Mouse (Mus musculus) stomach, embryonic 16.5 days (tissue): ENCODE data around the gene Arl8a. TPM values are rescaled to one million over a fixed set of nuclear protein-coding genes. Genes with fewer than 3 reads are reported as not detected.
A peak's percentile ranks its signal among the peaks of the same experiment; 100 is the strongest.

Experiments used
- ATAC-seq: fragments of 200-750 bp; cut with Nextera tagmentation; 2 replicates; pipeline ENCODE4 v1.8.0; 2017; ENCODE audit warnings: moderate number of reproducible peaks, moderate TSS enrichment; ENCODE audit not compliant: insufficient read depth, low FRiP score
- H3K27ac ChIP-seq: fragments of 300-500 bp; sonication (generic); 2 replicates; pipeline ENCODE4 v1.5.1; 2014; ENCODE audit warnings: low read length
- H3K27me3 ChIP-seq: fragments of 300-500 bp; sonication (generic); 2 replicates; pipeline ENCODE4 v1.6.1; 2014; ENCODE audit warnings: low read length, control low read depth, mixed read lengths; ENCODE audit not compliant: control insufficient read depth, insufficient read depth
- H3K36me3 ChIP-seq: fragments of 300-500 bp; sonication (generic); 2 replicates; pipeline ENCODE4 v1.6.1; 2014; ENCODE audit warnings: low read length; ENCODE audit not compliant: control insufficient read depth, insufficient read depth
- H3K4me1 ChIP-seq: fragments of 300-500 bp; sonication (generic); 2 replicates; pipeline ENCODE4 v1.6.1; 2014; ENCODE audit warnings: low read length, control low read depth, mixed read lengths; ENCODE audit not compliant: control insufficient read depth, insufficient read depth
- H3K4me2 ChIP-seq: fragments of 300-500 bp; sonication (generic); 2 replicates; pipeline ENCODE4 v1.6.1; 2014; ENCODE audit warnings: low read depth, low read length, mixed read lengths
- H3K4me3 ChIP-seq: fragments of 300-500 bp; sonication (generic); replicated peaks from 2 replicates; pipeline ENCODE4 v1.5.1; 2014; ENCODE audit warnings: mild to moderate bottlenecking, low read length
- H3K9ac ChIP-seq: fragments of 300-500 bp; sonication (generic); 2 replicates; pipeline ENCODE4 v1.6.1; 2014; ENCODE audit warnings: low read length
- H3K9me3 ChIP-seq: fragments of 300-500 bp; sonication (generic); replicated peaks from 2 replicates; pipeline ENCODE4 v1.6.1; 2016; ENCODE audit warnings: low read length, control low read depth; ENCODE audit not compliant: control insufficient read depth
- WGBS: fragments of 180-500 bp; shearing (Covaris S2); extraction: QIAGEN DNeasy Blood & Tissue Kit; methylation state at CpG from one replicate; pipeline ENCODE4 v1.1.7; 2014; 5-methylcytosine and 5-hydroxymethylcytosine counted together
- polyA plus RNA-seq: library from polyadenylated mRNA; unstranded; fragments of >200 nt; fragmentation: Nextera tagmentation; extraction: Ambion mirVana; gene quantifications from 2 replicates; pipeline ENCODE4 v1.2.1, GENCODE M21; 2015

Gene Arl8a
- polyA plus RNA-seq, 1 experiment from 2014 or later: 35.3 TPM

- no peaks in the 10 kb centered on the region for H3K36me3 ChIP-seq
- 88% methylated on average over 2 of the region's 2 CpGs for WGBS
- no peaks in the 10 kb centered on the region for H3K9me3 ChIP-seq
- H3K4me3 ChIP-seq: no peak overlapping the region
- ATAC-seq: no peak
- no peak overlapping the region for H3K9ac ChIP-seq
- no peak overlapping the region for H3K4me2 ChIP-seq
- H3K27me3 ChIP-seq: no peaks in the 10 kb centered on the region
- H3K4me1 ChIP-seq: peaks cover 15% of the 10 kb centered on the region
- H3K27ac ChIP-seq: no peak overlapping the region
These were observed 2.7 kb upstream of the Arl8a start for GRCm38 (mm10) chr1:135143940-135144339.

- Histone ChIP-seq H3K4me2 (peak overlapping the region; percentile 77), H3K4me1 (peaks cover 20% of the 10 kb centered on the region), H3K27me3 (no peaks in the 10 kb centered on the region), H3K4me3 (peak overlapping the region; percentile 97), H3K36me3 (no peaks in the 10 kb centered on the region), H3K9me3 (no peaks in the 10 kb centered on the region), H3K9ac (peak overlapping the region; percentile 95), H3K27ac (peak overlapping the region; percentile 94)
- peak; percentile 80 for ATAC-seq
- under 1% methylated on average over 69 of the region's 69 CpGs for WGBS
These were observed 500 bp downstream of the Arl8a start for GRCm38 (mm10) chr1:135146946-135147701.

- no peaks in the 10 kb centered on the region for H3K36me3 ChIP-seq
- peak overlapping the region; percentile 77 for H3K4me2 ChIP-seq
- 5% methylated on average over 7 of the region's 7 CpGs for WGBS
- no peak for ATAC-seq
- H3K27ac ChIP-seq: peak overlapping the region; percentile 94
- peak overlapping the region; percentile 95 for H3K9ac ChIP-seq
- peaks cover 20% of the 10 kb centered on the region for H3K4me1 ChIP-seq
- no peaks in the 10 kb centered on the region for H3K9me3 ChIP-seq
- peak overlapping the region; percentile 97 for H3K4me3 ChIP-seq
- no peaks in the 10 kb centered on the region for H3K27me3 ChIP-seq
These were observed 1.1 kb downstream of the Arl8a start for GRCm38 (mm10) chr1:135147702-135148058.

GRCm38 (mm10) chr1:135148476-135148875 lies 1.9 kb downstream of the Arl8a start:
- H3K9ac ChIP-seq: 0 out of 2 replicates have a peak overlapping the region, but pooled peaks have one; percentile 95
- peak overlapping the region; percentile 94; the same call in 1 of the 2 replicates for H3K27ac ChIP-seq
- H3K4me3 ChIP-seq: peak overlapping the region; percentile 97
- H3K27me3 ChIP-seq: no peaks in the 10 kb centered on the region
- no peaks in the 10 kb centered on the region for H3K36me3 ChIP-seq
- H3K9me3 ChIP-seq: no peaks in the 10 kb centered on the region
- peaks cover 20% of the 10 kb centered on the region for H3K4me1 ChIP-seq
- 61% methylated on average over 4 of the region's 4 CpGs for WGBS
- no peak for ATAC-seq
- peak overlapping the region; percentile 77 for H3K4me2 ChIP-seq

GRCm38 (mm10) chr1:135148996-135149395 lies 2.4 kb downstream of the Arl8a start:
- ATAC-seq: no peak
- peaks cover 22% of the 10 kb centered on the region for H3K4me1 ChIP-seq
- H3K4me3 ChIP-seq: no peak overlapping the region
- H3K9me3 ChIP-seq: no peaks in the 10 kb centered on the region
- no peak overlapping the region for H3K27ac ChIP-seq
- no peaks in the 10 kb centered on the region for H3K36me3 ChIP-seq
- no peaks in the 10 kb centered on the region for H3K27me3 ChIP-seq
- H3K9ac ChIP-seq: no peak overlapping the region
- 60% methylated on average over 5 of the region's 5 CpGs for WGBS
- H3K4me2 ChIP-seq: no peak overlapping the region

- Histone ChIP-seq H3K4me3 (0 out of 2 replicates have a peak overlapping the region, but pooled peaks have one; percentile 2), H3K9me3 (no peaks in the 10 kb centered on the region), H3K9ac (peak overlapping the region; percentile 49), H3K4me2 (peak overlapping the region; percentile 47), H3K27ac (peak overlapping the region; percentile 70), H3K36me3 (peaks cover 10% of the 10 kb centered on the region), H3K27me3 (no peaks in the 10 kb centered on the region), H3K4me1 (peaks cover 13% of the 10 kb centered on the region)
- 28% methylated on average over 13 of the region's 13 CpGs for WGBS
- ATAC-seq: peak; percentile 2; the same call in 1 of the 2 replicates
These were observed 7.4 kb downstream of the Arl8a start for GRCm38 (mm10) chr1:135154011-135154410.

GRCm38 (mm10) chr1:135154411-135154959 lies 7.9 kb downstream of the Arl8a start:
- Histone ChIP-seq H3K9me3 (no peaks in the 10 kb centered on the region), H3K36me3 (peaks cover 10% of the 10 kb centered on the region), H3K4me2 (peak overlapping the region; percentile 47), H3K27me3 (no peaks in the 10 kb centered on the region), H3K4me3 (0 out of 2 replicates have a peak overlapping the region, but pooled peaks have one; percentile 4), H3K27ac (peak overlapping the region; percentile 70), H3K9ac (peak overlapping the region; percentile 49), H3K4me1 (peaks cover 12% of the 10 kb centered on the region)
- 1% methylated on average over 14 of the region's 14 CpGs for WGBS
- peak; percentile 74 for ATAC-seq

- Histone ChIP-seq H3K4me1 (peaks cover 9% of the 10 kb centered on the region), H3K4me3 (no peak overlapping the region), H3K27ac (no peak overlapping the region), H3K9me3 (no peaks in the 10 kb centered on the region), H3K36me3 (peaks cover 10% of the 10 kb centered on the region), H3K4me2 (no peak overlapping the region), H3K9ac (no peak overlapping the region), H3K27me3 (no peaks in the 10 kb centered on the region)
- no peak for ATAC-seq
- WGBS: 83% methylated on average over 6 of the region's 6 CpGs
These were observed 9.7 kb downstream of the Arl8a start for GRCm38 (mm10) chr1:135156300-135156699.

GRCm38 (mm10) chr1:135158633-135159032 lies 12.0 kb downstream of the Arl8a start:
- Histone ChIP-seq H3K27me3 (no peaks in the 10 kb centered on the region), H3K4me3 (no peak overlapping the region), H3K27ac (no peak overlapping the region), H3K4me2 (no peak overlapping the region), H3K4me1 (peaks cover 9% of the 10 kb centered on the region), H3K36me3 (peaks cover 10% of the 10 kb centered on the region), H3K9me3 (no peaks in the 10 kb centered on the region), H3K9ac (no peak overlapping the region)
- WGBS: 64% methylated on average over 5 of the region's 5 CpGs
- no peak for ATAC-seq
